Mouse (Mus musculus) small intestine, adult 2 months (tissue): ENCODE results near the gene AA467197. TPM values are rescaled to one million over a fixed set of nuclear protein-coding genes. Genes with fewer than 3 reads are reported as not detected.

Source experiments
- H3K27ac ChIP-seq: fragments of 200-500 bp; 2 replicates; pipeline ENCODE4 v1.5.1; 2012; ENCODE audit warnings: low read depth, low read length, control low read depth, inconsistent platforms; ENCODE audit not compliant: insufficient read depth
- H3K27me3 ChIP-seq: fragments of 200-500 bp; 2 replicates; pipeline ENCODE4 v1.6.1; 2012; ENCODE audit warnings: mild to moderate bottlenecking, moderate library complexity, low read length, inconsistent platforms; ENCODE audit not compliant: control insufficient read depth, insufficient read depth
- H3K36me3 ChIP-seq: fragments of 200-500 bp; 2 replicates; pipeline ENCODE4 v1.6.1; 2012; ENCODE audit warnings: mild to moderate bottlenecking, low read length, control low read depth, inconsistent platforms; ENCODE audit not compliant: control insufficient read depth, insufficient read depth
- H3K4me1 ChIP-seq: fragments of 200-500 bp; 2 replicates; pipeline ENCODE4 v1.6.1; 2012; ENCODE audit warnings: low read length, inconsistent platforms, mixed read lengths; ENCODE audit not compliant: control insufficient read depth, insufficient read depth, insufficient read length
- H3K4me3 ChIP-seq: fragments of 200-500 bp; 2 replicates; pipeline ENCODE4 v1.5.1; 2012; ENCODE audit warnings: low read depth, mild to moderate bottlenecking, control low read depth, inconsistent platforms, low read length, moderate library complexity
- CTCF ChIP-seq: fragments of 200-500 bp; IDR thresholded peaks from 2 replicates; pipeline ENCODE4 v1.5.1; 2012; ENCODE audit warnings: low read depth, mild to moderate bottlenecking, control low read depth, inconsistent platforms, low read length, moderate library complexity, mixed read lengths; ENCODE audit not compliant: insufficient replicate concordance, insufficient read length; ENCODE audit errors: extremely low read depth
- POLR2A ChIP-seq: fragments of 200-500 bp; IDR thresholded peaks from 2 replicates; pipeline ENCODE4 v1.6.1; 2012; ENCODE audit warnings: low read depth, mild to moderate bottlenecking, control low read depth, inconsistent platforms, low read length, moderate library complexity
- WGBS: fragments of 180-500 bp; shearing (Covaris S2); methylation state at CpG from one replicate; pipeline ENCODE4 v1.1.7; 2018; 5-methylcytosine and 5-hydroxymethylcytosine counted together
- polyA plus RNA-seq: library from polyadenylated mRNA; depleted of rRNA; stranded (reverse); fragments of >200 nt; gene quantifications from 2 replicates; pipeline ENCODE4 v1.2.3, GENCODE M21; 2012

Gene AA467197
- polyA plus RNA-seq, 1 experiment: 9.7 TPM

- no peaks in the 10 kb centered on the region for H3K27me3 ChIP-seq
- WGBS: under 1% methylated on average over 36 of the region's 36 CpGs
- TF ChIP-seq POLR2A: peak; percentile 89
- TF ChIP-seq CTCF: peak; percentile 88
- no peaks in the 10 kb centered on the region for H3K4me1 ChIP-seq
- H3K4me3 ChIP-seq: peak overlapping the region; percentile 80
- H3K27ac ChIP-seq: no peak overlapping the region
- H3K36me3 ChIP-seq: peaks cover 8% of the 10 kb centered on the region
Observed at GRCm38 (mm10) chr2:122637526-122637997, 776 bp downstream of the AA467197 start.

- Histone ChIP-seq H3K27me3 (no peaks in the 10 kb centered on the region), H3K27ac (no peak overlapping the region), H3K4me1 (no peaks in the 10 kb centered on the region), H3K36me3 (peaks cover 6% of the 10 kb centered on the region), H3K4me3 (peak overlapping the region; percentile 80)
- TF ChIP-seq CTCF (no peak), POLR2A (no peak)
- 39% methylated on average over 12 of the region's 12 CpGs for WGBS
Observed at GRCm38 (mm10) chr2:122638029-122638428, 1.2 kb downstream of the AA467197 start.

GRCm38 (mm10) chr2:122638673-122639072, 1.9 kb downstream of the AA467197 start:
- Histone ChIP-seq H3K36me3 (no peaks in the 10 kb centered on the region; the same call in 1 of the 2 replicates), H3K27ac (no peak overlapping the region), H3K27me3 (no peaks in the 10 kb centered on the region), H3K4me3 (peak overlapping the region; percentile 41), H3K4me1 (no peaks in the 10 kb centered on the region)
- 27% methylated on average over 5 of the region's 5 CpGs for WGBS
- TF ChIP-seq POLR2A: no peak
- no peak for TF ChIP-seq CTCF

GRCm38 (mm10) chr2:122652096-122653084, 15.6 kb downstream of the AA467197 start:
- TF ChIP-seq CTCF: no peak; the same call in 1 of the 2 replicates
- TF ChIP-seq POLR2A: peak; percentile 41; the same call in 1 of the 2 replicates
- peaks cover 38% of the 10 kb centered on the region; the same call in 1 of the 2 replicates for H3K4me1 ChIP-seq
- no peaks in the 10 kb centered on the region for H3K36me3 ChIP-seq
- peak overlapping the region; percentile 34 for H3K27ac ChIP-seq
- no peak overlapping the region for H3K4me3 ChIP-seq
- WGBS: 32% methylated on average over 17 of the region's 17 CpGs
- no peaks in the 10 kb centered on the region for H3K27me3 ChIP-seq

GRCm38 (mm10) chr2:122656052-122656451, 19.3 kb downstream of the AA467197 start:
- no peaks in the 10 kb centered on the region for H3K27me3 ChIP-seq
- peaks cover 59% of the 10 kb centered on the region; the same call in 1 of the 2 replicates for H3K4me1 ChIP-seq
- no peak overlapping the region for H3K4me3 ChIP-seq
- TF ChIP-seq POLR2A: no peak
- no peak for TF ChIP-seq CTCF
- no peaks in the 10 kb centered on the region for H3K36me3 ChIP-seq
- 71% methylated on average over 2 of the region's 2 CpGs for WGBS
- no peak overlapping the region for H3K27ac ChIP-seq

GRCm38 (mm10) chr2:122656767-122657166, 20.0 kb downstream of the AA467197 start:
- WGBS: 81% methylated on average over 9 of the region's 9 CpGs
- TF ChIP-seq CTCF (no peak), POLR2A (no peak)
- no peaks in the 10 kb centered on the region for H3K27me3 ChIP-seq
- no peak overlapping the region for H3K4me3 ChIP-seq
- peak overlapping the region; percentile 100 for H3K27ac ChIP-seq
- H3K36me3 ChIP-seq: no peaks in the 10 kb centered on the region
- peaks cover 55% of the 10 kb centered on the region; the same call in 1 of the 2 replicates for H3K4me1 ChIP-seq

- H3K4me3 ChIP-seq: no peak overlapping the region
- TF ChIP-seq POLR2A (peak; percentile 25; the same call in 1 of the 2 replicates), CTCF (no peak)
- no peaks in the 10 kb centered on the region for H3K27me3 ChIP-seq
- WGBS: 24% methylated on average over 11 of the region's 11 CpGs
- H3K27ac ChIP-seq: peak overlapping the region; percentile 100
- no peaks in the 10 kb centered on the region for H3K36me3 ChIP-seq
- peaks cover 47% of the 10 kb centered on the region; the same call in 1 of the 2 replicates for H3K4me1 ChIP-seq
Observed at GRCm38 (mm10) chr2:122657707-122658524, 21.1 kb downstream of the AA467197 start.
